Mouse (Mus musculus): ENCODE measurements around the gene Creld2. TPM values are rescaled to one million over a fixed set of nuclear protein-coding genes. Genes with fewer than 3 reads are reported as not detected.

Creld2 gene
- polyA plus RNA-seq, 2 experiments, result 25.4 to 38.6 TPM

- no peak overlapping the region for H3K27ac ChIP-seq
- no peaks in the 10 kb centered on the region for H3K9me3 ChIP-seq (ENCODE audit: control insufficient read depth, low read length)
- H3K9ac ChIP-seq (replicated peaks), result no peak overlapping the region
- H3K27me3 ChIP-seq (ENCODE audit: control insufficient read depth, insufficient read depth, low read length), result no peaks in the 10 kb centered on the region
- peaks cover 5 to 12% of the 10 kb centered on the region in 2 experiments; a peak in 3 of 4 replicates for H3K4me1 ChIP-seq (replicated peaks; ENCODE audit: control insufficient read depth in 2 of 2, insufficient read depth in 2 of 2, low read length in 1 of 2)
- ATAC-seq (ENCODE audit: insufficient read depth) (no peak), DNase-seq (ENCODE audit: low read depth in 3 of 3, low spot score in 3 of 3) (no peak)
- H3K4me3 ChIP-seq (ENCODE audit: insufficient read depth in 1 of 2, low read depth in 2 of 2, low read length in 2 of 2), result no peak overlapping the region
- H3K4me2 ChIP-seq (ENCODE audit: low read depth), result no peak overlapping the region
- peaks cover 8% of the 10 kb centered on the region for H3K36me3 ChIP-seq (replicated peaks; ENCODE audit: control insufficient read depth, insufficient read depth, low read depth)
- TF ChIP-seq EP300 (IDR thresholded peaks at IDR 0.05; ENCODE audit: low read depth), result no peak
- TF ChIP-seq CTCF (IDR thresholded peaks at IDR 0.05; ENCODE audit: low read depth), result no peak
- 49% methylated on average over 7 of the region's 7 CpGs for WGBS (ENCODE audit: insufficient replicate concordance)
Observed at GRCm38 (mm10) chr15:88866934-88867356, 47.5 kb downstream of the Creld2 start.

- H3K27ac ChIP-seq, result no peak overlapping the region
- H3K4me3 ChIP-seq (ENCODE audit: insufficient read depth in 1 of 2, low read depth in 2 of 2, low read length in 2 of 2), result no peak overlapping the region
- H3K36me3 ChIP-seq (replicated peaks; ENCODE audit: control insufficient read depth, insufficient read depth, low read depth), result peaks cover 8% of the 10 kb centered on the region
- TF ChIP-seq CTCF (IDR thresholded peaks at IDR 0.05; ENCODE audit: low read depth) (no peak), EP300 (IDR thresholded peaks at IDR 0.05; ENCODE audit: low read depth) (no peak)
- no peaks in the 10 kb centered on the region for H3K27me3 ChIP-seq (ENCODE audit: control insufficient read depth, insufficient read depth, low read length)
- no peak overlapping the region for H3K4me2 ChIP-seq (ENCODE audit: low read depth)
- peaks cover 5 to 12% of the 10 kb centered on the region in 2 experiments; a peak in 3 of 4 replicates for H3K4me1 ChIP-seq (replicated peaks; ENCODE audit: control insufficient read depth in 2 of 2, insufficient read depth in 2 of 2, low read length in 1 of 2)
- DNase-seq (ENCODE audit: low read depth in 3 of 3, low spot score in 3 of 3) (no peak), ATAC-seq (ENCODE audit: insufficient read depth) (no peak)
- no peak overlapping the region for H3K9ac ChIP-seq (replicated peaks)
- WGBS (ENCODE audit: insufficient replicate concordance), result 33% methylated on average over 5 of the region's 5 CpGs
- H3K9me3 ChIP-seq (ENCODE audit: control insufficient read depth, low read length), result no peaks in the 10 kb centered on the region
Observed at GRCm38 (mm10) chr15:88867368-88868023, 48.0 kb downstream of the Creld2 start.

- Histone ChIP-seq H3K9ac (replicated peaks) (no peak overlapping the region), H3K4me3 (ENCODE audit: insufficient read depth in 1 of 2, low read depth in 2 of 2, low read length in 2 of 2) (no peak overlapping the region), H3K27me3 (ENCODE audit: control insufficient read depth, insufficient read depth, low read length) (no peaks in the 10 kb centered on the region), H3K27ac (no peak overlapping the region), H3K4me1 (replicated peaks; ENCODE audit: control insufficient read depth in 2 of 2, insufficient read depth in 2 of 2, low read length in 1 of 2) (peaks cover 0 to 12% of the 10 kb centered on the region in 2 experiments; a peak in 3 of 4 replicates), H3K4me2 (ENCODE audit: low read depth) (no peak overlapping the region), H3K36me3 (replicated peaks; ENCODE audit: control insufficient read depth, insufficient read depth, low read depth) (peaks cover 8% of the 10 kb centered on the region), H3K9me3 (ENCODE audit: control insufficient read depth, low read length) (no peaks in the 10 kb centered on the region)
- no peak for TF ChIP-seq EP300 (IDR thresholded peaks at IDR 0.05; ENCODE audit: low read depth)
- TF ChIP-seq CTCF (IDR thresholded peaks at IDR 0.05; ENCODE audit: low read depth), result no peak
- ATAC-seq (ENCODE audit: insufficient read depth) (no peak), DNase-seq (ENCODE audit: low read depth in 3 of 3, low spot score in 3 of 3) (no peak)
- WGBS (ENCODE audit: insufficient replicate concordance), result 83% methylated on average over 6 of the region's 6 CpGs
Observed at GRCm38 (mm10) chr15:88868024-88868742, 48.7 kb downstream of the Creld2 start.

- peaks cover 0 to 10% of the 10 kb centered on the region in 2 experiments; a peak in 2 of 4 replicates for H3K4me1 ChIP-seq (replicated peaks; ENCODE audit: control insufficient read depth in 2 of 2, insufficient read depth in 2 of 2, low read length in 1 of 2)
- H3K27ac ChIP-seq, result no peak overlapping the region
- H3K4me2 ChIP-seq (ENCODE audit: low read depth), result no peak overlapping the region
- no peaks in the 10 kb centered on the region for H3K27me3 ChIP-seq (ENCODE audit: control insufficient read depth, insufficient read depth, low read length)
- WGBS (ENCODE audit: insufficient replicate concordance), result 54% methylated on average over 5 of the region's 5 CpGs
- peak; percentile 59 for ATAC-seq (ENCODE audit: insufficient read depth)
- TF ChIP-seq EP300 (IDR thresholded peaks at IDR 0.05; ENCODE audit: low read depth), result no peak
- no peak for TF ChIP-seq CTCF (IDR thresholded peaks at IDR 0.05; ENCODE audit: low read depth)
- no peak overlapping the region for H3K9ac ChIP-seq (replicated peaks)
- no peak for DNase-seq (ENCODE audit: low read depth in 3 of 3, low spot score in 3 of 3)
- no peak overlapping the region for H3K4me3 ChIP-seq (ENCODE audit: insufficient read depth in 1 of 2, low read depth in 2 of 2, low read length in 2 of 2)
- no peaks in the 10 kb centered on the region for H3K9me3 ChIP-seq (ENCODE audit: control insufficient read depth, low read length)
- H3K36me3 ChIP-seq (replicated peaks; ENCODE audit: control insufficient read depth, insufficient read depth, low read depth), result no peaks in the 10 kb centered on the region
Observed at GRCm38 (mm10) chr15:88870418-88871185, 51.2 kb downstream of the Creld2 start.

All from liver, embryonic 14.5 days (tissue).